Mouse (Mus musculus): ENCODE results near the gene Ncoa7.

Ncoa7 gene

DNA sequence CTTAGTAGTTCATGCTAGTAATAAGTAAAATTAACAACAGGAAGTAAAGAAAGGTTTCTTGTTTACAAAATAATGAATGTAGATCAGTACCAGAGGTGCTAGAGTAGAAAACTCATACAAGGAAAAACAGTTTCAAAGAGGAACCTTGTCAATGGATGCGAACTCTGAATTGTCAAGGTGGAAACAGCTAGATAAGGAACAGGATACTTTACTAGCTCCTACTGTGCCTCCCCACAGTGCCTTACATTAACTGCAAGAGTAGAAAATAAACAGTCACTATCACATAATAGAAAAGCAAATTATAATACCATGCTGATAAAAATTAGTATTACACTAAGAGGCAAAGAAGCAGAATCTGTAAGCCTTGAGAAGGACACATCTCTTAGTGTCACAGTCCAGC is 217.4 kb downstream of the Ncoa7 start:
- no peak for DNase-seq (ENCODE audit: low spot score)

Measured in embryo, embryonic 10.5 days (tissue).